8 mouse cellular contexts compared by ENCODE assay signal in the genomic region with DNA sequence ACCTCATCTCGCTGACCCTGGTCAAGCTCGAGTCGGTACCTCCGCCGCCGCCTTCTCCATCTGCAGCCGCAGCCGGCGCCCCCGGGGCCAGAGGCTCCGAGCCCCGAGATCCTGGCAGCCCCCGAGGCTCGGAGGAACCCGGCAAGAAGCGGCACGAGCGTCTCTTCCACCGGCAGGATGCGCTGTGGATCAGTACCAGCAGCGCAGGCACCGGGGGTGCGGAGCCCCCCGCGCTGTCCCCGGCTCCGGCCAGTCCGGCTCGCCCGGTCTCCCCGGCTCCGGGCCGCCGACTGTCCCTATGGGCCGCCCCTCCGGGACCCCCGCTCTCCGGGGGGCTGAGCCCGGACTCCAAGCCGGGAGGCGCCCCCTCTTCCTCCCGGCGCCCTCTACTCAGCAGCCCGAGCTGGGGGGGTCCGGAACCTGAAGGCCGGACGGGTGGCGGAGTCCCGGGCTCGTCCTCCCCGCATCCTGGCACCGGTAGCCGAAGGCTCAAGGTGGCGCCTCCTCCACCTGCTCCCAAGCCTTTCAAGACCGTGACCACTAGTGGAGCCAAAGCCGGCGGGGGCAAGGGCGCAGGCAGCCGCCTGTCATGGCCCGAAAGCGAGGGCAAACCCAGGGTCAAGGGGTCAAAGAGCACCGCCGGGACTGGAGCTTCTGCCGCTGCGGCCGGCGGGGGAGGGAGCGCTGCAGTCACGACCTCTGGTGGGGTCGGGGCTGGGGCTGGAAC. TPM values are rescaled to one million over a fixed set of nuclear protein-coding genes. Genes with fewer than 3 reads are reported as not detected.
DNase-seq lines count a peak whose midpoint lies in the region; ATAC-seq and TF ChIP-seq lines count a peak whose summit lies in the region.

No protein-coding gene starts in this region.

- ATAC-seq in heart, postnatal 0 days (ENCODE audit: insufficient read depth, low read depth) = no peak
- ATAC-seq in liver, embryonic 13.5 days (ENCODE audit: low read depth) = no peak
- 0 out of 2 replicates have a peak, but pooled peaks have one; percentile 5 for ATAC-seq in stomach, postnatal 0 days (ENCODE audit: low FRiP score, low TSS enrichment)

- peak overlapping the region; percentile 31 for H3K4me3 ChIP-seq in kidney, adult 2 months (ENCODE audit: insufficient read depth, low read depth, low read length)
- H3K4me3 ChIP-seq in heart, postnatal 0 days (ENCODE audit: low read depth, low read length) = peak overlapping the region; percentile 45
- H3K4me3 ChIP-seq in liver, embryonic 13.5 days (replicated peaks) = peak overlapping the region; percentile 49
- peak overlapping the region; percentile 49 for H3K4me3 ChIP-seq in stomach, postnatal 0 days (ENCODE audit: low read depth, low read length)

- TF ChIP-seq POLR2A in kidney, adult 2 months (IDR thresholded peaks at IDR 0.05; ENCODE audit: low read depth, low read length) = no peak

- 0 out of 2 replicates have a peak, but pooled peaks cover 2% of the 10 kb centered on the region for H3K4me1 ChIP-seq in kidney, adult 2 months (ENCODE audit: control insufficient read depth, insufficient read depth, low read length)
- H3K4me1 ChIP-seq in heart, postnatal 0 days (ENCODE audit: control insufficient read depth, insufficient read depth) = no peaks in the 10 kb centered on the region
- peaks cover 78% of the 10 kb centered on the region for H3K4me1 ChIP-seq in liver, embryonic 13.5 days (replicated peaks)
- no peaks in the 10 kb centered on the region; the same call in 1 of the 2 replicates for H3K4me1 ChIP-seq in stomach, postnatal 0 days (replicated peaks; ENCODE audit: control insufficient read depth, insufficient read depth)

- no peaks in the 10 kb centered on the region for H3K36me3 ChIP-seq in kidney, adult 2 months (ENCODE audit: control insufficient read depth, insufficient read depth, low read length)
- H3K36me3 ChIP-seq in heart, postnatal 0 days (replicated peaks; ENCODE audit: control insufficient read depth, insufficient read depth, low read length) = no peaks in the 10 kb centered on the region
- no peaks in the 10 kb centered on the region; the same call in 1 of the 2 replicates for H3K36me3 ChIP-seq in liver, embryonic 13.5 days
- no peaks in the 10 kb centered on the region for H3K36me3 ChIP-seq in stomach, postnatal 0 days (ENCODE audit: control insufficient read depth, insufficient read depth, low read length)

- no peak overlapping the region for H3K27ac ChIP-seq in kidney, adult 2 months (ENCODE audit: insufficient read depth, low read depth, low read length)
- no peak overlapping the region for H3K27ac ChIP-seq in heart, postnatal 0 days (ENCODE audit: low read depth)
- H3K27ac ChIP-seq in liver, embryonic 13.5 days = no peak overlapping the region
- no peak overlapping the region for H3K27ac ChIP-seq in stomach, postnatal 0 days (replicated peaks)

- 5% methylated on average over 67 of the region's 70 CpGs for WGBS in kidney, adult 2 months
- WGBS in heart, postnatal 0 days = 7% methylated on average over 46 of the region's 70 CpGs
- 37% methylated on average over 64 of the region's 70 CpGs for WGBS in liver, embryonic 13.5 days (ENCODE audit: insufficient replicate concordance)
- 3% methylated on average over 54 of the region's 70 CpGs for WGBS in stomach, postnatal 0 days

- no peak for TF ChIP-seq EP300 in heart, postnatal 0 days (IDR thresholded peaks at IDR 0.05; ENCODE audit: low read depth)
- no peak for TF ChIP-seq EP300 in stomach, postnatal 0 days (optimal IDR thresholded peaks at IDR 0.05)

- H3K27me3 ChIP-seq in kidney, adult 2 months (replicated peaks; ENCODE audit: control insufficient read depth, insufficient read depth, low read length) = peaks cover 7% of the 10 kb centered on the region
- peaks cover 89% of the 10 kb centered on the region for H3K27me3 ChIP-seq in heart, postnatal 0 days (ENCODE audit: control insufficient read depth, insufficient read depth, low read length)
- H3K27me3 ChIP-seq in liver, embryonic 13.5 days = peaks cover 88% of the 10 kb centered on the region
- H3K27me3 ChIP-seq in stomach, postnatal 0 days (ENCODE audit: control insufficient read depth, insufficient read depth, low read length) = peaks cover 5% of the 10 kb centered on the region

- DNase-seq in kidney, adult 2 months = no peak
- DNase-seq in kidney, postnatal 14 days = no peak
- peak; percentile 77 for DNase-seq in cerebellum, adult 9-10 months
- DNase-seq in heart, postnatal 0 days (ENCODE audit: low spot score) = no peak
- DNase-seq in liver, embryonic 13.5 days = no peak
- no peak for DNase-seq in stomach, postnatal 0 days (ENCODE audit: low spot score)
- no peak for DNase-seq in spleen, postnatal 10 days (ENCODE audit: low spot score in 2 of 2)
- no peak for DNase-seq in layer of hippocampus, adult 9-11 months

- peak overlapping the region; percentile 65 for H3K4me2 ChIP-seq in heart, postnatal 0 days (ENCODE audit: low read depth, low read length)
- H3K4me2 ChIP-seq in liver, embryonic 13.5 days = peak overlapping the region; percentile 70
- H3K4me2 ChIP-seq in stomach, postnatal 0 days (replicated peaks; ENCODE audit: low read depth) = peak overlapping the region; percentile 70

- 0 out of 2 replicates have a peak overlapping the region, but pooled peaks have one; percentile 25 for H3K9ac ChIP-seq in heart, postnatal 0 days (replicated peaks; ENCODE audit: low read depth, low read length)
- H3K9ac ChIP-seq in liver, embryonic 13.5 days = peak overlapping the region; percentile 36; the same call in 1 of the 2 replicates
- H3K9ac ChIP-seq in stomach, postnatal 0 days (ENCODE audit: low read length) = peak overlapping the region; percentile 38

- no peaks in the 10 kb centered on the region for H3K9me3 ChIP-seq in heart, postnatal 0 days (replicated peaks; ENCODE audit: control insufficient read depth, low read length)
- H3K9me3 ChIP-seq in liver, embryonic 13.5 days (replicated peaks) = no peaks in the 10 kb centered on the region
- H3K9me3 ChIP-seq in stomach, postnatal 0 days (ENCODE audit: control insufficient read depth, low read length) = no peaks in the 10 kb centered on the region

- TF ChIP-seq CTCF in kidney, adult 2 months (conservative IDR thresholded peaks at IDR 0.05; ENCODE audit: insufficient read depth, insufficient read length, low read depth, low read length) = peak; percentile 14; the same call in 1 of the 2 replicates
- no peak for TF ChIP-seq CTCF in heart, postnatal 0 days (IDR thresholded peaks at IDR 0.05; ENCODE audit: low read depth)
- peak; percentile 56 for TF ChIP-seq CTCF in stomach, postnatal 0 days (IDR thresholded peaks at IDR 0.05; ENCODE audit: low read depth)

RNA-seq across cellular contexts. Expression of a gene that starts 4.7 kb away (rescaled TPM):
- polyA plus RNA-seq in kidney, adult 2 months (2012; rRNA removed) = 1.3 and 2.2 TPM in 2 replicates
- 1.4 and 1.7 TPM in 2 replicates for total RNA-seq in heart, postnatal 0 days (2014; rRNA removed; ENCODE audit: low replicate concordance)
- 0.15 and 0.29 TPM in 2 replicates for polyA plus RNA-seq in heart, postnatal 0 days (2015; fragmentation: Nextera tagmentation; extraction: Ambion mirVana)
- 0.41 and 0.85 TPM in 2 replicates for polyA plus RNA-seq in liver, embryonic 13.5 days (2015; fragmentation: Nextera tagmentation; extraction: Ambion mirVana)
- 0.04 and 0.08 TPM in 2 replicates for polyA plus RNA-seq in stomach, postnatal 0 days (2015; fragmentation: Nextera tagmentation; extraction: Ambion mirVana)

RNA-seq across cellular contexts. Expression of a gene that starts 9.8 kb away (rescaled TPM):
- polyA plus RNA-seq in kidney, adult 2 months (2012; rRNA removed) = 102 and 117 TPM in 2 replicates
- total RNA-seq in heart, postnatal 0 days (2014; rRNA removed; ENCODE audit: low replicate concordance) = 104 and 117 TPM in 2 replicates
- 73.5 and 79.9 TPM in 2 replicates for polyA plus RNA-seq in heart, postnatal 0 days (2015; fragmentation: Nextera tagmentation; extraction: Ambion mirVana)
- polyA plus RNA-seq in liver, embryonic 13.5 days (2015; fragmentation: Nextera tagmentation; extraction: Ambion mirVana) = 69.4 and 77.7 TPM in 2 replicates
- polyA plus RNA-seq in stomach, postnatal 0 days (2015; fragmentation: Nextera tagmentation; extraction: Ambion mirVana) = 82.8 and 87.7 TPM in 2 replicates

RNA-seq across cellular contexts. Expression of a gene that starts 16.5 kb away (rescaled TPM):
- 195 and 216 TPM in 2 replicates for polyA plus RNA-seq in kidney, adult 2 months (2012; rRNA removed)
- 457 and 539 TPM in 2 replicates for total RNA-seq in heart, postnatal 0 days (2014; rRNA removed; ENCODE audit: low replicate concordance)
- 382 and 392 TPM in 2 replicates for polyA plus RNA-seq in heart, postnatal 0 days (2015; fragmentation: Nextera tagmentation; extraction: Ambion mirVana)
- polyA plus RNA-seq in liver, embryonic 13.5 days (2015; fragmentation: Nextera tagmentation; extraction: Ambion mirVana) = 645 and 664 TPM in 2 replicates
- 469 and 472 TPM in 2 replicates for polyA plus RNA-seq in stomach, postnatal 0 days (2015; fragmentation: Nextera tagmentation; extraction: Ambion mirVana)

RNA-seq across cellular contexts. Expression of a gene that starts 19.8 kb away (rescaled TPM):
- polyA plus RNA-seq in kidney, adult 2 months (2012; rRNA removed) = 13.1 and 15.3 TPM in 2 replicates
- 0.65 and 1.0 TPM in 2 replicates for total RNA-seq in heart, postnatal 0 days (2014; rRNA removed; ENCODE audit: low replicate concordance)
- polyA plus RNA-seq in heart, postnatal 0 days (2015; fragmentation: Nextera tagmentation; extraction: Ambion mirVana) = 0.14 TPM in 2 replicates
- polyA plus RNA-seq in liver, embryonic 13.5 days (2015; fragmentation: Nextera tagmentation; extraction: Ambion mirVana) = 0.07 TPM in 1 of 2 replicates, not detected in the other
- 0.75 and 0.81 TPM in 2 replicates for polyA plus RNA-seq in stomach, postnatal 0 days (2015; fragmentation: Nextera tagmentation; extraction: Ambion mirVana)

RNA-seq across cellular contexts. Expression of a gene that starts 31.8 kb away (rescaled TPM):
- polyA plus RNA-seq in kidney, adult 2 months (2012; rRNA removed) = 13.5 and 14.3 TPM in 2 replicates
- total RNA-seq in heart, postnatal 0 days (2014; rRNA removed; ENCODE audit: low replicate concordance) = not detected in 2 replicates
- polyA plus RNA-seq in heart, postnatal 0 days (2015; fragmentation: Nextera tagmentation; extraction: Ambion mirVana) = 0.04 and 0.08 TPM in 2 replicates
- polyA plus RNA-seq in liver, embryonic 13.5 days (2015; fragmentation: Nextera tagmentation; extraction: Ambion mirVana) = not detected in 2 replicates
- 0.13 TPM in 1 of 2 replicates, not detected in the other for polyA plus RNA-seq in stomach, postnatal 0 days (2015; fragmentation: Nextera tagmentation; extraction: Ambion mirVana)
